Mouse (Mus musculus): ENCODE data around the gene Hdgfl2. TPM values are rescaled to one million over a fixed set of nuclear protein-coding genes. Genes with fewer than 3 reads are reported as not detected.

Hdgfl2 gene
- total and polyA plus RNA-seq, 2 experiments from 2014 or later: 59.6 to 123 TPM

GRCm38 (mm10) chr17:56126175-56126574 is 46.7 kb downstream of the Hdgfl2 start:
- DNase-seq (ENCODE audit: low spot score) (no peak), ATAC-seq (ENCODE audit: low FRiP score) (no peak)
- Histone ChIP-seq H3K4me3 (ENCODE audit: low read depth, low read length) (no peak overlapping the region), H3K27me3 (ENCODE audit: insufficient read depth, low read length) (peaks cover 8% of the 10 kb centered on the region; the same call in 1 of the 2 replicates), H3K4me1 (ENCODE audit: insufficient read depth, low read length) (no peaks in the 10 kb centered on the region), H3K9me3 (ENCODE audit: low read length) (peaks cover 6% of the 10 kb centered on the region; the same call in 1 of the 2 replicates), H3K27ac (ENCODE audit: low read depth, low read length) (no peak overlapping the region), H3K36me3 (ENCODE audit: insufficient read depth, low read length) (peaks cover 66% of the 10 kb centered on the region), H3K9ac (replicated peaks; ENCODE audit: low read length, poor library complexity, severe bottlenecking) (no peak overlapping the region), H3K4me2 (ENCODE audit: low read depth, low read length, poor library complexity, severe bottlenecking) (no peak overlapping the region)
- WGBS: 83% methylated on average over 11 of the region's 11 CpGs
- TF ChIP-seq CTCF (IDR thresholded peaks at IDR 0.05): no peak

- WGBS: 82% methylated on average over 15 of the region's 15 CpGs
- Histone ChIP-seq H3K4me2 (ENCODE audit: low read depth, low read length, poor library complexity, severe bottlenecking) (no peak overlapping the region), H3K9ac (replicated peaks; ENCODE audit: low read length, poor library complexity, severe bottlenecking) (no peak overlapping the region; the same call in 1 of the 2 replicates), H3K27ac (ENCODE audit: low read depth, low read length) (no peak overlapping the region), H3K36me3 (ENCODE audit: insufficient read depth, low read length) (peaks cover 70% of the 10 kb centered on the region), H3K9me3 (ENCODE audit: low read length) (no peaks in the 10 kb centered on the region), H3K4me3 (ENCODE audit: low read depth, low read length) (no peak overlapping the region), H3K4me1 (ENCODE audit: insufficient read depth, low read length) (no peaks in the 10 kb centered on the region), H3K27me3 (ENCODE audit: insufficient read depth, low read length) (no peaks in the 10 kb centered on the region)
- ATAC-seq (ENCODE audit: low FRiP score) (no peak), DNase-seq (ENCODE audit: low spot score) (no peak)
- TF ChIP-seq CTCF (IDR thresholded peaks at IDR 0.05): no peak
Observed at GRCm38 (mm10) chr17:56128246-56128645, 48.8 kb downstream of the Hdgfl2 start.

GRCm38 (mm10) chr17:56131136-56131535 is 51.7 kb downstream of the Hdgfl2 start:
- no peak overlapping the region for H3K4me3 ChIP-seq (ENCODE audit: low read depth, low read length)
- no peak for DNase-seq (ENCODE audit: low spot score)
- H3K27me3 ChIP-seq (ENCODE audit: insufficient read depth, low read length): no peaks in the 10 kb centered on the region
- H3K4me1 ChIP-seq (ENCODE audit: insufficient read depth, low read length): no peaks in the 10 kb centered on the region
- ATAC-seq (ENCODE audit: low FRiP score): no peak
- TF ChIP-seq CTCF (IDR thresholded peaks at IDR 0.05): no peak
- peaks cover 51% of the 10 kb centered on the region for H3K36me3 ChIP-seq (ENCODE audit: insufficient read depth, low read length)
- WGBS: 95% methylated on average over 10 of the region's 10 CpGs
- no peaks in the 10 kb centered on the region for H3K9me3 ChIP-seq (ENCODE audit: low read length)
- no peak overlapping the region for H3K4me2 ChIP-seq (ENCODE audit: low read depth, low read length, poor library complexity, severe bottlenecking)
- no peak overlapping the region for H3K27ac ChIP-seq (ENCODE audit: low read depth, low read length)
- H3K9ac ChIP-seq (replicated peaks; ENCODE audit: low read length, poor library complexity, severe bottlenecking): no peak overlapping the region

- H3K36me3 ChIP-seq (ENCODE audit: insufficient read depth, low read length): peaks cover 47% of the 10 kb centered on the region
- H3K9me3 ChIP-seq (ENCODE audit: low read length): no peaks in the 10 kb centered on the region
- H3K27ac ChIP-seq (ENCODE audit: low read depth, low read length): no peak overlapping the region
- TF ChIP-seq CTCF (IDR thresholded peaks at IDR 0.05): peak; percentile 77
- peak; percentile 57 for DNase-seq (ENCODE audit: low spot score)
- no peak overlapping the region for H3K4me3 ChIP-seq (ENCODE audit: low read depth, low read length)
- no peaks in the 10 kb centered on the region for H3K4me1 ChIP-seq (ENCODE audit: insufficient read depth, low read length)
- no peak overlapping the region for H3K9ac ChIP-seq (replicated peaks; ENCODE audit: low read length, poor library complexity, severe bottlenecking)
- H3K27me3 ChIP-seq (ENCODE audit: insufficient read depth, low read length): no peaks in the 10 kb centered on the region
- ATAC-seq (ENCODE audit: low FRiP score): 0 out of 2 replicates have a peak, but pooled peaks have one; percentile 28
- H3K4me2 ChIP-seq (ENCODE audit: low read depth, low read length, poor library complexity, severe bottlenecking): no peak overlapping the region
- 46% methylated on average over 7 of the region's 7 CpGs for WGBS
Observed at GRCm38 (mm10) chr17:56131814-56132213, 52.4 kb downstream of the Hdgfl2 start.

- TF ChIP-seq CTCF (IDR thresholded peaks at IDR 0.05): peak; percentile 85
- no peak overlapping the region for H3K4me2 ChIP-seq (ENCODE audit: low read depth, low read length, poor library complexity, severe bottlenecking)
- H3K4me1 ChIP-seq (ENCODE audit: insufficient read depth, low read length): 0 out of 2 replicates have a peak, but pooled peaks cover 3% of the 10 kb centered on the region
- ATAC-seq (ENCODE audit: low FRiP score) (no peak), DNase-seq (ENCODE audit: low spot score) (no peak)
- 5% methylated on average over 14 of the region's 14 CpGs for WGBS
- no peak overlapping the region for H3K27ac ChIP-seq (ENCODE audit: low read depth, low read length)
- no peak overlapping the region for H3K9ac ChIP-seq (replicated peaks; ENCODE audit: low read length, poor library complexity, severe bottlenecking)
- H3K4me3 ChIP-seq (ENCODE audit: low read depth, low read length): no peak overlapping the region
- H3K9me3 ChIP-seq (ENCODE audit: low read length): no peaks in the 10 kb centered on the region
- no peaks in the 10 kb centered on the region for H3K27me3 ChIP-seq (ENCODE audit: insufficient read depth, low read length)
- H3K36me3 ChIP-seq (ENCODE audit: insufficient read depth, low read length): peaks cover 39% of the 10 kb centered on the region
Observed at GRCm38 (mm10) chr17:56132661-56133060, 53.2 kb downstream of the Hdgfl2 start.

- Histone ChIP-seq H3K4me3 (ENCODE audit: low read depth, low read length) (no peak overlapping the region), H3K27me3 (ENCODE audit: insufficient read depth, low read length) (no peaks in the 10 kb centered on the region), H3K27ac (ENCODE audit: low read depth, low read length) (peak overlapping the region; percentile 47; the same call in 1 of the 2 replicates), H3K9ac (replicated peaks; ENCODE audit: low read length, poor library complexity, severe bottlenecking) (no peak overlapping the region), H3K4me2 (ENCODE audit: low read depth, low read length, poor library complexity, severe bottlenecking) (peak overlapping the region; percentile 33), H3K4me1 (ENCODE audit: insufficient read depth, low read length) (peaks cover 10% of the 10 kb centered on the region), H3K36me3 (ENCODE audit: insufficient read depth, low read length) (peaks cover 30% of the 10 kb centered on the region), H3K9me3 (ENCODE audit: low read length) (no peaks in the 10 kb centered on the region)
- no peak for TF ChIP-seq CTCF (IDR thresholded peaks at IDR 0.05)
- DNase-seq (ENCODE audit: low spot score) (no peak), ATAC-seq (ENCODE audit: low FRiP score) (no peak)
- WGBS: 24% methylated on average over 17 of the region's 21 CpGs
Observed at GRCm38 (mm10) chr17:56133457-56134363, 54.3 kb downstream of the Hdgfl2 start.
